Mouse (Mus musculus) E14TG2a.4 (cell line): ENCODE measurements around the gene Nf2.

Experiments used
- CTCF ChIP-seq: conservative IDR thresholded peaks from 2 replicates; pipeline ENCODE4 v1.5.1; 2014; ENCODE audit warnings: low read length
- POU5F1 ChIP-seq: IDR thresholded peaks from 2 replicates; pipeline ENCODE4 v1.6.1; 2014; ENCODE audit warnings: low read length, borderline replicate concordance

- no peak for TF ChIP-seq CTCF
- TF ChIP-seq POU5F1, result no peak
Measured at GRCm38 (mm10) chr11:4840942-4841526, 8.3 kb downstream of the Nf2 start.
